Mouse (Mus musculus) lung, adult 2 months (tissue): ENCODE data around the gene Elovl5. TPM values are rescaled to one million over a fixed set of nuclear protein-coding genes. Genes with fewer than 3 reads are reported as not detected.

Experiments
- DNase-seq: peaks from one replicate; pipeline ENCODE4 v3.0.0; 2022
- H3K4me1 ChIP-seq: fragments of 200-500 bp; 2 replicates; pipeline ENCODE4 v1.6.1; 2011; ENCODE audit warnings: low read length; ENCODE audit not compliant: control insufficient read depth, insufficient read depth
- H3K4me3 ChIP-seq: fragments of 200-500 bp; replicated peaks from 2 replicates; pipeline ENCODE3; 2011; ENCODE audit warnings: low read depth, mild to moderate bottlenecking, control low read depth, low read length; ENCODE audit errors: extremely low read depth
- CTCF ChIP-seq: fragments of 200-500 bp; IDR thresholded peaks from 2 replicates; pipeline ENCODE4 v1.5.1; 2011; ENCODE audit warnings: mild to moderate bottlenecking, low read length, control low read depth; ENCODE audit not compliant: insufficient read depth
- POLR2A ChIP-seq: fragments of 200-500 bp; IDR thresholded peaks from 2 replicates; pipeline ENCODE4 v1.6.1; 2011; ENCODE audit warnings: low read depth, mild to moderate bottlenecking, control low read depth, low read length, borderline replicate concordance; ENCODE audit errors: extremely low read depth
- WGBS: fragments of 180-500 bp; shearing (Covaris S2); methylation state at CpG from one replicate; pipeline ENCODE4 v1.1.7; 2018; 5-methylcytosine and 5-hydroxymethylcytosine counted together
- polyA plus RNA-seq: library from polyadenylated mRNA; depleted of rRNA; stranded (reverse); fragments of >200 nt; gene quantifications from 2 replicates; pipeline ENCODE4 v1.2.3, GENCODE M21; 2012

The Elovl5 gene
- polyA plus RNA-seq, 1 experiment: 155 TPM

GRCm38 (mm10) chr9:77964084-77964483 lies 46.9 kb downstream of the Elovl5 start:
- no peak for TF ChIP-seq POLR2A
- no peak for TF ChIP-seq CTCF
- no peak for DNase-seq
- peaks cover 27% of the 10 kb centered on the region for H3K4me1 ChIP-seq
- WGBS: 74% methylated on average over 14 of the region's 14 CpGs
- H3K4me3 ChIP-seq: no peak overlapping the region

GRCm38 (mm10) chr9:77965287-77965686 lies 48.1 kb downstream of the Elovl5 start:
- TF ChIP-seq CTCF (no peak), POLR2A (no peak)
- no peak overlapping the region for H3K4me3 ChIP-seq
- 66% methylated on average over 5 of the region's 5 CpGs for WGBS
- no peak for DNase-seq
- H3K4me1 ChIP-seq: peaks cover 31% of the 10 kb centered on the region

- WGBS: 48% methylated on average over 6 of the region's 6 CpGs
- Histone ChIP-seq H3K4me3 (no peak overlapping the region), H3K4me1 (peaks cover 30% of the 10 kb centered on the region)
- TF ChIP-seq CTCF: no peak
- no peak for TF ChIP-seq POLR2A
- no peak for DNase-seq
Measured at GRCm38 (mm10) chr9:77965768-77966552, 48.8 kb downstream of the Elovl5 start.

- 71% methylated on average over 7 of the region's 7 CpGs for WGBS
Measured at GRCm38 (mm10) chr9:77966861-77967260, 49.7 kb downstream of the Elovl5 start.

GRCm38 (mm10) chr9:77967584-77968163 lies 50.5 kb downstream of the Elovl5 start:
- TF ChIP-seq POLR2A (no peak), CTCF (no peak)
- peaks cover 29% of the 10 kb centered on the region for H3K4me1 ChIP-seq
- 80% methylated on average over 12 of the region's 12 CpGs for WGBS

More at GRCm38 (mm10) chr9:77966861-77967260, 49.7 kb downstream of the Elovl5 start:
- Histone ChIP-seq H3K4me3 (no peak overlapping the region), H3K4me1 (peaks cover 23% of the 10 kb centered on the region)
- peak; percentile 71 for DNase-seq
- TF ChIP-seq POLR2A (peak; percentile 17; the same call in 1 of the 2 replicates), CTCF (no peak)

GRCm38 (mm10) chr9:77969192-77969953 lies 52.2 kb downstream of the Elovl5 start:
- 66% methylated on average over 6 of the region's 6 CpGs for WGBS
- Histone ChIP-seq H3K4me3 (no peak overlapping the region), H3K4me1 (peaks cover 29% of the 10 kb centered on the region)
- no peak for TF ChIP-seq CTCF
- no peak for TF ChIP-seq POLR2A
- no peak for DNase-seq

More at GRCm38 (mm10) chr9:77967584-77968163, 50.5 kb downstream of the Elovl5 start:
- DNase-seq: no peak
- H3K4me3 ChIP-seq: no peak overlapping the region

GRCm38 (mm10) chr9:77979000-77979399 lies 61.8 kb downstream of the Elovl5 start:
- no peak for DNase-seq
- WGBS: 87% methylated on average over 7 of the region's 7 CpGs
- H3K4me3 ChIP-seq: no peak overlapping the region
- TF ChIP-seq POLR2A: no peak
- TF ChIP-seq CTCF: no peak
- H3K4me1 ChIP-seq: no peaks in the 10 kb centered on the region

GRCm38 (mm10) chr9:77982616-77983015 lies 65.5 kb downstream of the Elovl5 start:
- DNase-seq: no peak
- Histone ChIP-seq H3K4me3 (no peak overlapping the region), H3K4me1 (no peaks in the 10 kb centered on the region)
- no peak for TF ChIP-seq POLR2A
- TF ChIP-seq CTCF: no peak
- 91% methylated on average over 16 of the region's 16 CpGs for WGBS

- H3K4me3 ChIP-seq: no peak overlapping the region
- 79% methylated on average over 6 of the region's 6 CpGs for WGBS
- DNase-seq: no peak
Measured at GRCm38 (mm10) chr9:77983521-77983920, 66.4 kb downstream of the Elovl5 start.

More at GRCm38 (mm10) chr9:77983521-77983920, 66.4 kb downstream of the Elovl5 start:
- H3K4me1 ChIP-seq: no peaks in the 10 kb centered on the region
- TF ChIP-seq CTCF: no peak
- no peak for TF ChIP-seq POLR2A
